Mouse (Mus musculus) heart, embryonic 16.5 days (tissue): ENCODE results near the gene Dusp12. TPM values are rescaled to one million over a fixed set of nuclear protein-coding genes. Genes with fewer than 3 reads are reported as not detected.

ENCODE experiments used
- ATAC-seq: fragments of 200-750 bp; cut with Nextera tagmentation; replicated peaks from 2 replicates; pipeline ENCODE4 v1.8.0; 2017; ENCODE audit warnings: moderate number of reproducible peaks; ENCODE audit not compliant: insufficient read depth, low FRiP score; ENCODE audit errors: extremely low read depth
- H3K27ac ChIP-seq: fragments of 300-500 bp; sonication (generic); 2 replicates; pipeline ENCODE4 v1.5.1; 2014; ENCODE audit warnings: mild to moderate bottlenecking, low read length, control low read depth, moderate library complexity
- H3K27me3 ChIP-seq: fragments of 300-500 bp; sonication (generic); 2 replicates; pipeline ENCODE4 v1.6.1; 2014; ENCODE audit warnings: low read length, mixed read lengths; ENCODE audit not compliant: control insufficient read depth, insufficient read depth
- H3K36me3 ChIP-seq: fragments of 300-500 bp; sonication (generic); 2 replicates; pipeline ENCODE4 v1.6.1; 2014; ENCODE audit not compliant: control insufficient read depth, insufficient read depth
- H3K4me1 ChIP-seq: fragments of 300-500 bp; sonication (generic); 2 replicates; pipeline ENCODE4 v1.6.1; 2014; ENCODE audit warnings: low read length, mixed read lengths; ENCODE audit not compliant: control insufficient read depth, insufficient read depth
- H3K4me2 ChIP-seq: fragments of 300-500 bp; sonication (generic); 2 replicates; pipeline ENCODE4 v1.6.1; 2014; ENCODE audit warnings: low read depth, mild to moderate bottlenecking, control low read depth, low read length
- H3K4me3 ChIP-seq: fragments of 300-500 bp; sonication (generic); 2 replicates; pipeline ENCODE4 v1.5.1; 2014; ENCODE audit warnings: mild to moderate bottlenecking, control low read depth, low read length
- H3K9ac ChIP-seq: fragments of 300-500 bp; sonication (generic); 2 replicates; pipeline ENCODE4 v1.6.1; 2014; ENCODE audit warnings: low read length, control low read depth
- H3K9me3 ChIP-seq: fragments of 300-500 bp; sonication (generic); replicated peaks from 2 replicates; pipeline ENCODE4 v1.6.1; 2016; ENCODE audit warnings: low read length; ENCODE audit not compliant: control insufficient read depth
- WGBS: fragments of 180-500 bp; shearing (Covaris S2); extraction: QIAGEN DNeasy Blood & Tissue Kit; methylation state at CpG from one replicate; pipeline ENCODE4 v1.1.7; 2014; 5-methylcytosine and 5-hydroxymethylcytosine counted together
- polyA plus RNA-seq: library from polyadenylated mRNA; unstranded; fragments of >200 nt; fragmentation: Nextera tagmentation; extraction: Ambion mirVana; gene quantifications from 2 replicates; pipeline ENCODE4 v1.2.1, GENCODE M21; 2015

The Dusp12 gene
- 20.7 and 22.1 TPM in 2 replicates for polyA plus RNA-seq

- no peaks in the 10 kb centered on the region for H3K27me3 ChIP-seq
- peak within 1 kb of the TSS; percentile 86 for H3K4me3 ChIP-seq
- H3K36me3 ChIP-seq = peaks cover 6% of the 10 kb centered on the region
- H3K4me1 ChIP-seq = peaks cover 13% of the 10 kb centered on the region
- H3K27ac ChIP-seq = peak within 1 kb of the TSS; percentile 67
- under 1% methylated on average over 42 of the region's 46 CpGs for WGBS
- H3K9me3 ChIP-seq = no peaks in the 10 kb centered on the region
- peak within 1 kb of the TSS; percentile 91 for H3K9ac ChIP-seq
- peak within 1 kb of the TSS; percentile 84 for H3K4me2 ChIP-seq
- ATAC-seq = peak; percentile 95
Observed at GRCm38 (mm10) chr1:170884978-170885561, at the start of gene Dusp12, which contains the start of gene Gm26620. Dusp12 (minus strand) TSS chr1:170885540. Gm26620 (plus strand) TSS chr1:170885065.

DNA sequence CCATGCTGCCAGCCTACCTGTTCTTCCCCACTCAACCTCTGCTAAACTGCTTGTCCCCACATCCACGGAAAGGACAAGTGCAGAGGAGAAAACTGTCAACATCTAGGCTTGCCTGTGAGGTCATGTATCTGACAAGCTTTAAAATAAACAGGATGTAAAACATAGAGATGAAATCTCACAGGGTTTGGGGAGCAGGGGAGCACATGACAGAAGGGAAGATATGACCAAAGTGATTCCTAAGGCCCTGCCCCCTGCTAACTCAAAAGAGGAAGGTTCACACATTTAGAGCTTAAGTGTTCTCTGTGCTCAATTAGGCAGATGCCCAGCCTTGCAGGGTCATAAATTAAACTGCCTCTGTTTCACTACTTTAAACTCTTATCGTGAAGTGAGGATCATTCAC is 49.0 kb upstream of the Dusp12 start:
- H3K4me3 ChIP-seq = no peak overlapping the region
- H3K4me1 ChIP-seq = no peaks in the 10 kb centered on the region
- WGBS = 57% methylated on average over 2 of the region's 2 CpGs
- H3K4me2 ChIP-seq = no peak overlapping the region
- H3K9ac ChIP-seq = no peak overlapping the region
- H3K9me3 ChIP-seq = no peaks in the 10 kb centered on the region; the same call in 1 of the 2 replicates
- H3K27me3 ChIP-seq = no peaks in the 10 kb centered on the region
- no peak overlapping the region for H3K27ac ChIP-seq
- ATAC-seq = no peak
- H3K36me3 ChIP-seq = no peaks in the 10 kb centered on the region

DNA sequence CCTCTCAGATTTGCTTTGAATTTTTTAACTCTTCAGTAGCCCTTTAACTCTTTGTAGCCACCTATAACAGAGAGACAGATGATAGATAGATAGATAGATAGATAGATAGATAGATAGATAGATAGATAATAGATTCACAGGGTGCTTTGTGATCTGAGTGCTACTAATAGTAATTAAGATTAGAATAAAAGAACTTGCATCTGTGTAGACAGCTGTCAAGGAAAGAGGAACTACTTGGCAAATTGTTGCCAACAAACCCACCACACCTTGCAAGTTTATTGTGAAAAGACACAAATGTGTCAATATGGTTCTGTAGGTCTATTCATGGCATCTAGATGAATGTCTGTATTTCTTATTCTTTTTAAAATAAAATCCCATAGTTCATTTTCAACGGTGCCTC is 48.6 kb upstream of the Dusp12 start:
- H3K4me3 ChIP-seq = no peak overlapping the region
- no peak for ATAC-seq
- H3K4me2 ChIP-seq = no peak overlapping the region
- WGBS = 81% methylated on average over 1 of the region's 1 CpGs
- no peaks in the 10 kb centered on the region for H3K27me3 ChIP-seq
- H3K36me3 ChIP-seq = no peaks in the 10 kb centered on the region
- H3K27ac ChIP-seq = no peak overlapping the region
- no peaks in the 10 kb centered on the region; the same call in 1 of the 2 replicates for H3K9me3 ChIP-seq
- H3K4me1 ChIP-seq = no peaks in the 10 kb centered on the region
- H3K9ac ChIP-seq = no peak overlapping the region

- Histone ChIP-seq H3K9me3 (no peaks in the 10 kb centered on the region; the same call in 1 of the 2 replicates), H3K4me2 (no peak overlapping the region), H3K9ac (no peak overlapping the region), H3K36me3 (no peaks in the 10 kb centered on the region), H3K27me3 (no peaks in the 10 kb centered on the region), H3K4me1 (no peaks in the 10 kb centered on the region), H3K4me3 (no peak overlapping the region), H3K27ac (no peak overlapping the region)
- ATAC-seq = no peak
- WGBS = 69% methylated on average over 6 of the region's 6 CpGs
Observed at GRCm38 (mm10) chr1:170933386-170933920, 48.1 kb upstream of the Dusp12 start.

DNA sequence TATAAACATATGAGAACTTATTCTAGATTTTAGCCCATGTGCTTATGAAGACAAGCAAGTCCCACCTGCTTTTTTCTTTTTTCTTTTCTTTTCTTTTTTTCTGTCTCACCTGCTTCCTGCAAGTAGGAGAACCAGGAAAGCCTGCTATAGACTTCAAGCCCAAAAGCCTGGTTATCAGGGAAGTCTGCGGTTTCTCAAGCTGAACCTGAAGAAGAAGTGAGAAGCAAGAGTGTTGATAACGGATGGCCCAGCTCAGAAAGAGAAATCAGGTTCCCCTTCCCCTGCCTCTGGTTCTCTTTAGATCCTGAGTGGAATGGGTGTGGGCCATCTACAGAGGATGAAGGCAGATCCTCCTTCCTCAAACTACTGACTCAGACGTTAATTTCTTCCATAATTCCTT is 46.7 kb upstream of the Dusp12 start:
- H3K27me3 ChIP-seq = no peaks in the 10 kb centered on the region
- H3K4me1 ChIP-seq = no peaks in the 10 kb centered on the region
- no peak overlapping the region for H3K4me3 ChIP-seq
- ATAC-seq = no peak
- H3K9ac ChIP-seq = no peak overlapping the region
- no peak overlapping the region for H3K4me2 ChIP-seq
- H3K9me3 ChIP-seq = no peaks in the 10 kb centered on the region; the same call in 1 of the 2 replicates
- WGBS = 71% methylated on average over 3 of the region's 3 CpGs
- no peak overlapping the region for H3K27ac ChIP-seq
- no peaks in the 10 kb centered on the region for H3K36me3 ChIP-seq

DNA sequence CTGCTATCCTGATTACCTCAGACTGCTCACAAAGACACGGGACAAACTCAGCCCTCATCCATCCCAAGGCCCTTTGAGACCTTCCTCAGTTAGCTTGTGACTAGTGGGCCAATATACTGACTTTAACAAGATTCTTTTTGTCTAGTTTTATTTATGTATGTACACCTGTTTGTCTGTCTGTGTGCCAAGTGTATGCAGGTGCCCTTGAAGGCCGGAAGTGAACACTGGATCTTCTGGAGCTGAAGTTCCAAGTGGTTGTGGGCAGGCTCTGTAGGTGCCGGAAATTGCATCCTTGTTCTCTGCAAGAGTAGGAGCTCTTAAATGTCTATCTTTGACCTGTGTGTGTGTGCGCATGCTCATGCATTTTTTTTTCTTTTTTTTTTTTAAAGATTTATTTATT is 43.9 kb upstream of the Dusp12 start:
- H3K4me1 ChIP-seq = no peaks in the 10 kb centered on the region
- no peak for ATAC-seq
- H3K4me3 ChIP-seq = no peak overlapping the region
- no peak overlapping the region for H3K4me2 ChIP-seq
- no peaks in the 10 kb centered on the region for H3K36me3 ChIP-seq
- WGBS = 85% methylated on average over 4 of the region's 4 CpGs
- H3K9ac ChIP-seq = no peak overlapping the region
- no peaks in the 10 kb centered on the region for H3K27me3 ChIP-seq
- no peak overlapping the region for H3K27ac ChIP-seq
- H3K9me3 ChIP-seq = no peaks in the 10 kb centered on the region

DNA sequence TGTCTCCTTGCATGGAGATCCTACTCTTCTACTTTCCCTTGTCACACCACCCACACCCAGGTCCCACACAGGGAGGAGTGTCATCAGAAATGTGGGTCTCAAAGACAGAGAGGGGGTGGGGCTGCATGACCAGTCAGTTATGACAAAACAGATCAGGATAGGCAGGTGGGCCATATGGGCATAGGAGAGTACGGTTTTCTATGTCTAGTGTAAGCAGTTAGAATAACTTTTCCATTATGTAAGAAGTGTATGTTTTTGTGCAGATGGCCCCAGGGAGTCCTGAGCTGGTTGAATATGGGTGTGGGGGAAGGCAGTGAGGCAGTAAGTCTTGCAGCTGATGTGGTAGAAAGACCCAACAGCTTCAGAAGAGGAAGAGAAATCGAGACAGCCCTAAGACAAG is 43.1 kb upstream of the Dusp12 start:
- no peak overlapping the region for H3K9ac ChIP-seq
- H3K27me3 ChIP-seq = no peaks in the 10 kb centered on the region
- H3K36me3 ChIP-seq = no peaks in the 10 kb centered on the region
- ATAC-seq = no peak
- no peaks in the 10 kb centered on the region for H3K9me3 ChIP-seq
- no peak overlapping the region for H3K4me3 ChIP-seq
- H3K4me2 ChIP-seq = no peak overlapping the region
- H3K4me1 ChIP-seq = no peaks in the 10 kb centered on the region
- no peak overlapping the region for H3K27ac ChIP-seq
- 70% methylated on average over 2 of the region's 2 CpGs for WGBS

DNA sequence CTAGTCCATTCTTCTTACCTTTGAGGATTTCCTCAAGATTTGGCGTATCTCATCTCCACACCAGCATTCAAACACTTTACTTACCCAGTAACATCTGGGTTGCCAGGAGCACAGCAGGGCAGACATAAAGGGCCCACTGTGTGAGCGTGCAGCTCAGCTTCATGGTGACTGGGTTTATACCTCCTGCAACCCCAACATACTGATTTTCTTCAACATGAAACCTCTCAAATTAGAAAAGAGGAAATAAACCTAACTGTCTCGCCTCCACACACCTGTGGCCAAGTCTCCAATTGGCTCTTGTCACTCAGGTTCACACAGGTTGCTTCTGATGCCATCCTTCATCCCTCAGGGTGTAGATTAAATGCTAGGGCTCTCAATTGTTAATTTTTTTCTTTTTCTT is 42.0 kb upstream of the Dusp12 start, which contains the start of gene Fcrla:
TSS of gene Fcrla (minus strand) at position 206 of the 400 bp plus-strand sequence.
- Histone ChIP-seq H3K27ac (no peak within 1 kb of the TSS), H3K9me3 (no peaks in the 10 kb centered on the region), H3K4me1 (no peaks in the 10 kb centered on the region), H3K9ac (no peak within 1 kb of the TSS), H3K4me3 (no peak within 1 kb of the TSS), H3K27me3 (no peaks in the 10 kb centered on the region), H3K4me2 (no peak within 1 kb of the TSS), H3K36me3 (no peaks in the 10 kb centered on the region)
- 83% methylated on average over 3 of the region's 3 CpGs for WGBS
- no peak for ATAC-seq

GRCm38 (mm10) chr1:170926941-170927340 is 41.6 kb upstream of the Dusp12 start:
- no peaks in the 10 kb centered on the region for H3K27me3 ChIP-seq
- no peaks in the 10 kb centered on the region for H3K36me3 ChIP-seq
- H3K27ac ChIP-seq = no peak overlapping the region
- no peak overlapping the region for H3K4me2 ChIP-seq
- H3K9ac ChIP-seq = no peak overlapping the region
- H3K4me1 ChIP-seq = no peaks in the 10 kb centered on the region
- 53% methylated on average over 6 of the region's 6 CpGs for WGBS
- no peak for ATAC-seq
- no peak overlapping the region for H3K4me3 ChIP-seq
- H3K9me3 ChIP-seq = no peaks in the 10 kb centered on the region
